Mouse (Mus musculus): ENCODE measurements around the gene Hddc3. TPM values are rescaled to one million over a fixed set of nuclear protein-coding genes. Genes with fewer than 3 reads are reported as not detected.
"Not testable (repeated sequence)": the region's sequence is repeated elsewhere in the genome, so short reads cannot be mapped to it uniquely, and the experiment has no call there.

Hddc3 gene
- polyA plus RNA-seq (2012; rRNA removed) = 46.8 and 61.2 TPM in 2 replicates

- peak; percentile 91 to 99 for DNase-seq (ENCODE audit: extremely low spot score in 1 of 2, low spot score in 1 of 2)
These were observed at the start of gene Hddc3 for GRCm38 (mm10) chr7:80342858-80343257. Gene Hddc3, plus strand, starts transcription at chr7:80343104.

- DNase-seq (ENCODE audit: extremely low spot score in 1 of 2, low spot score in 1 of 2) = peak; percentile 97 to 99
These were observed 48.7 kb upstream of the Hddc3 start, which contains the start of gene Prc1 for GRCm38 (mm10) chr7:80294062-80294763. Gene Prc1, plus strand, starts transcription at chr7:80294450.

GRCm38 (mm10) chr7:80294764-80295648, 47.9 kb upstream of the Hddc3 start:
- DNase-seq (ENCODE audit: extremely low spot score in 1 of 2, low spot score in 1 of 2) = no peak

GRCm38 (mm10) chr7:80296462-80296861, 46.4 kb upstream of the Hddc3 start:
- DNase-seq (ENCODE audit: extremely low spot score in 1 of 2, low spot score in 1 of 2) = no peak

- no peak for DNase-seq (ENCODE audit: extremely low spot score in 1 of 2, low spot score in 1 of 2)
These were observed 45.9 kb upstream of the Hddc3 start for GRCm38 (mm10) chr7:80297041-80297440.

- DNase-seq (ENCODE audit: extremely low spot score in 1 of 2, low spot score in 1 of 2) = no peak
These were observed 44.1 kb upstream of the Hddc3 start for GRCm38 (mm10) chr7:80298754-80299153.

GRCm38 (mm10) chr7:80299568-80299967, 43.3 kb upstream of the Hddc3 start:
- no peak for DNase-seq (ENCODE audit: extremely low spot score in 1 of 2, low spot score in 1 of 2)

GRCm38 (mm10) chr7:80301522-80301921, 41.4 kb upstream of the Hddc3 start:
- no peak for DNase-seq (ENCODE audit: extremely low spot score in 1 of 2, low spot score in 1 of 2)

- no peak for DNase-seq (ENCODE audit: extremely low spot score in 1 of 2, low spot score in 1 of 2)
These were observed 35.1 kb upstream of the Hddc3 start for GRCm38 (mm10) chr7:80307766-80308165.

- no peak for DNase-seq (ENCODE audit: extremely low spot score in 1 of 2, low spot score in 1 of 2)
These were observed 32.1 kb upstream of the Hddc3 start for GRCm38 (mm10) chr7:80310771-80311170.

- no peak for DNase-seq (ENCODE audit: extremely low spot score in 1 of 2, low spot score in 1 of 2)
These were observed 27.2 kb upstream of the Hddc3 start for GRCm38 (mm10) chr7:80315733-80316132.

GRCm38 (mm10) chr7:80317439-80318115, 25.3 kb upstream of the Hddc3 start:
- DNase-seq (ENCODE audit: extremely low spot score in 1 of 2, low spot score in 1 of 2) = no peak

GRCm38 (mm10) chr7:80318670-80319069, 24.2 kb upstream of the Hddc3 start:
- no peak for DNase-seq (ENCODE audit: extremely low spot score in 1 of 2, low spot score in 1 of 2)

GRCm38 (mm10) chr7:80319846-80320496, 22.9 kb upstream of the Hddc3 start:
- DNase-seq (ENCODE audit: extremely low spot score in 1 of 2, low spot score in 1 of 2) = no peak

GRCm38 (mm10) chr7:80323336-80323735, 19.6 kb upstream of the Hddc3 start:
- no peak for DNase-seq (ENCODE audit: extremely low spot score in 1 of 2, low spot score in 1 of 2)

- peak; percentile 93 to 96 for DNase-seq (ENCODE audit: extremely low spot score in 1 of 2, low spot score in 1 of 2)
These were observed 18.7 kb upstream of the Hddc3 start, which contains the start of gene Rccd1 for GRCm38 (mm10) chr7:80324043-80324815. Gene Rccd1, minus strand, starts transcription at chr7:80324454.

- DNase-seq (ENCODE audit: extremely low spot score in 1 of 2, low spot score in 1 of 2) = not testable (repeated sequence)
These were observed 18.1 kb upstream of the Hddc3 start for GRCm38 (mm10) chr7:80324816-80325119.

GRCm38 (mm10) chr7:80325292-80325868, 17.5 kb upstream of the Hddc3 start:
- peak in 1 of 2 experiments; percentile 35 for DNase-seq (ENCODE audit: extremely low spot score in 1 of 2, low spot score in 1 of 2)

- DNase-seq (ENCODE audit: extremely low spot score in 1 of 2, low spot score in 1 of 2) = no peak
These were observed 16.8 kb upstream of the Hddc3 start for GRCm38 (mm10) chr7:80326076-80326475.

Measured in frontal cortex, adult 2 months (tissue).